Mouse (Mus musculus) heart, embryonic 13.5 days (tissue): ENCODE measurements around the gene Hoxa10. TPM values are rescaled to one million over a fixed set of nuclear protein-coding genes. Genes with fewer than 3 reads are reported as not detected.

Source experiments
- ATAC-seq: fragments of 200-750 bp; cut with Nextera tagmentation; 2 replicates; pipeline ENCODE4 v1.8.0; 2017; ENCODE audit warnings: moderate TSS enrichment; ENCODE audit not compliant: insufficient number of reproducible peaks, low FRiP score, low TSS enrichment; ENCODE audit errors: extremely low read depth
- H3K27ac ChIP-seq: fragments of 300-500 bp; sonication (generic); replicated peaks from 2 replicates; pipeline ENCODE4 v1.5.1; 2015; ENCODE audit warnings: moderate library complexity, mild to moderate bottlenecking, inconsistent platforms
- H3K27me3 ChIP-seq: fragments of 300-500 bp; sonication (generic); replicated peaks from 2 replicates; pipeline ENCODE4 v1.6.1; 2015; ENCODE audit warnings: mild to moderate bottlenecking, inconsistent platforms
- H3K36me3 ChIP-seq: fragments of 300-500 bp; sonication (generic); 2 replicates; pipeline ENCODE4 v1.6.1; 2015; ENCODE audit warnings: mild to moderate bottlenecking, inconsistent platforms
- H3K4me1 ChIP-seq: fragments of 300-500 bp; sonication (generic); 2 replicates; pipeline ENCODE4 v1.6.1; 2015; ENCODE audit warnings: inconsistent platforms
- H3K4me2 ChIP-seq: fragments of 300-500 bp; sonication (generic); 2 replicates; pipeline ENCODE4 v1.6.1; 2015; ENCODE audit warnings: inconsistent platforms, mild to moderate bottlenecking, moderate library complexity
- H3K4me3 ChIP-seq: fragments of 300-500 bp; sonication (generic); 2 replicates; pipeline ENCODE4 v1.5.1; 2015; ENCODE audit warnings: moderate library complexity, mild to moderate bottlenecking, inconsistent platforms
- H3K9ac ChIP-seq: fragments of 300-500 bp; sonication (generic); 2 replicates; pipeline ENCODE4 v1.6.1; 2015; ENCODE audit warnings: inconsistent platforms, mild to moderate bottlenecking, moderate library complexity
- H3K9me3 ChIP-seq: fragments of 300-500 bp; sonication (generic); 2 replicates; pipeline ENCODE4 v1.6.1; 2016; ENCODE audit warnings: inconsistent platforms
- WGBS: fragments of 180-500 bp; shearing (Covaris S2); methylation state at CpG from one replicate; pipeline ENCODE4 v1.1.7; 2015; ENCODE audit warnings: mixed read lengths; 5-methylcytosine and 5-hydroxymethylcytosine counted together
- polyA plus RNA-seq: library from polyadenylated mRNA; unstranded; fragments of >200 nt; fragmentation: Nextera tagmentation; extraction: Ambion mirVana; gene quantifications from 2 replicates; pipeline ENCODE4 v1.2.1, GENCODE M21; 2015

The Hoxa10 gene
- polyA plus RNA-seq, 1 experiment from 2014 or later: not detected

DNA sequence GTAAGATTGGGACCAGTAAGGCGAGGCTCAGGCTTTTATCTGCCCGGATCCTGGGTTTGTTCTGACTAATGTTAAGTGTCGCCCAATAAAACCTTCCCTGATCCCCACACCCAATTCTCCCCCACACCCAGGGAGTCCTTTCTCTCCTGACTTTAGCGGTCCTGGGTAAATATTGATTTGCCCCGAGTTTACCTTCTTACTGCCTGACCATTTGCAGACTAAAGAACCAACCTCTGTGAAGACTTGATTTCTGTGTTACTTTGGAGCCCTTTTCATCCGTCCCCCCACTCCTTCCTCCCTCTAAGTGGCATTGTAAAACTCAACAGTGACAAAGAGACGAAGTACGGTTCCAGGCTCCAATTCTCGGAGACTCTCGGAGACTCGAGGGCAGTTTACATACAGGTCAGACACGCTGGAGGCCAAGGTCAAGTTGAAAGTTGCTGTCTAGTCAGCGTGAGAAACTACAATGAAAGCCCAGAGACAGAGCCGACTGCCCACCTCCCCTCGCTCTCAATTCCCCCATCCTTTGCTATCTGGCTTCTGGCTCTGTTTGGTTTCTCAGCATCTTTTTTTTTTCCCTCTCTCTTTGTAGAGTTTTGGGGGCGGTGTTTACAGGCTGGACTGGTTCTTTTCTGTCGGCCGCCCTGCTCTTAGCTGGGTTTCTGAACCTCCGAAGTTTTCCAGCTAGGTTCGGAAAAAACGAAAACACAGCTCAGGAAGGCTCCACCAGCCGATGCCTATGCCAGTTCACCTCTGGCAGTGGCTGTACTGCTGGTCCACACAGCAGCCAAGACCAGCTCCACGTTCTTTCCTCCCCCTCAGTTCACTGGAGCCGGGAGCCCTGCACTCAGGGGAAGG lies 22.0 kb upstream of the Hoxa10 start:
- Histone ChIP-seq H3K36me3 (no peaks in the 10 kb centered on the region), H3K27ac (no peak overlapping the region), H3K9me3 (no peaks in the 10 kb centered on the region), H3K4me2 (no peak overlapping the region), H3K4me1 (peaks cover 15% of the 10 kb centered on the region), H3K9ac (no peak overlapping the region), H3K4me3 (no peak overlapping the region), H3K27me3 (peaks cover 95% of the 10 kb centered on the region)
- WGBS: 1% methylated on average over 24 of the region's 24 CpGs
- no peak for ATAC-seq

DNA sequence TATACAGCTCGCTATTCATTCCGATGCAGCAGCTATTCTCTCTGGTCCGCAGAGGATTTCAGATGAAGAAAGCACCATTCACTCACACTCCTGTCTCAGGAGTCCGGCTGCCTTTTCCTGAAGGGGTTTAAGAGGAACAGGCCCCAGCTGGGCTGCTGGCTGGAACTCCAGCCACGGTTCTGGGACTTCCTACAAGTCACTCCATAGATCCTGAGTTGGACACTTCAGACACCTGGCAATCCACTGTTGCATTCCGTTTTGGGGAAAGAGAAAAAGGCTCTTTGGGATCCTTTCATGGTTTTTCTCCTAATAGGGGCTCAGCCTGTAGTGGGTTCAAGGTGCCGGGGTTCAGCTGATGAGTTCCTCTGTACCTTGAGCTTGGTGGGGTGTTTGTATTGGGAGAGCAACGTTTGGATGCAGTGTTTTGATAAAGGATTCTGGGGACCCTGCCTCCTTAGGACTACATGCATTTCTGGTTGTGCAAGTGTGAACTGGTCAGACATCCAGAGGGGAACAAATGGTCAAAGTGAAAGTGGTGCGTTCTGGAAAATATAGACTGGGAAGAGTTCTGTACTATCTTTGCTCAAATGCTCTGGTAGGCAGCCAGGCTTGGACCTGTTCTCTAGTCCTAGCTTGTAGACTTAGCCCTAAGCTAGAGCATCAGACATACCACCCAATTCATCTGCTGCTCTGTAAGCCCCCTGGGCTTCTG lies 21.3 kb upstream of the Hoxa10 start:
- no peak for ATAC-seq
- no peak overlapping the region for H3K27ac ChIP-seq
- H3K4me2 ChIP-seq: no peak overlapping the region
- no peak overlapping the region for H3K9ac ChIP-seq
- WGBS: 4% methylated on average over 9 of the region's 9 CpGs
- no peak overlapping the region for H3K4me3 ChIP-seq
- no peaks in the 10 kb centered on the region for H3K36me3 ChIP-seq
- H3K9me3 ChIP-seq: no peaks in the 10 kb centered on the region
- peaks cover 95% of the 10 kb centered on the region for H3K27me3 ChIP-seq
- peaks cover 15% of the 10 kb centered on the region for H3K4me1 ChIP-seq

DNA sequence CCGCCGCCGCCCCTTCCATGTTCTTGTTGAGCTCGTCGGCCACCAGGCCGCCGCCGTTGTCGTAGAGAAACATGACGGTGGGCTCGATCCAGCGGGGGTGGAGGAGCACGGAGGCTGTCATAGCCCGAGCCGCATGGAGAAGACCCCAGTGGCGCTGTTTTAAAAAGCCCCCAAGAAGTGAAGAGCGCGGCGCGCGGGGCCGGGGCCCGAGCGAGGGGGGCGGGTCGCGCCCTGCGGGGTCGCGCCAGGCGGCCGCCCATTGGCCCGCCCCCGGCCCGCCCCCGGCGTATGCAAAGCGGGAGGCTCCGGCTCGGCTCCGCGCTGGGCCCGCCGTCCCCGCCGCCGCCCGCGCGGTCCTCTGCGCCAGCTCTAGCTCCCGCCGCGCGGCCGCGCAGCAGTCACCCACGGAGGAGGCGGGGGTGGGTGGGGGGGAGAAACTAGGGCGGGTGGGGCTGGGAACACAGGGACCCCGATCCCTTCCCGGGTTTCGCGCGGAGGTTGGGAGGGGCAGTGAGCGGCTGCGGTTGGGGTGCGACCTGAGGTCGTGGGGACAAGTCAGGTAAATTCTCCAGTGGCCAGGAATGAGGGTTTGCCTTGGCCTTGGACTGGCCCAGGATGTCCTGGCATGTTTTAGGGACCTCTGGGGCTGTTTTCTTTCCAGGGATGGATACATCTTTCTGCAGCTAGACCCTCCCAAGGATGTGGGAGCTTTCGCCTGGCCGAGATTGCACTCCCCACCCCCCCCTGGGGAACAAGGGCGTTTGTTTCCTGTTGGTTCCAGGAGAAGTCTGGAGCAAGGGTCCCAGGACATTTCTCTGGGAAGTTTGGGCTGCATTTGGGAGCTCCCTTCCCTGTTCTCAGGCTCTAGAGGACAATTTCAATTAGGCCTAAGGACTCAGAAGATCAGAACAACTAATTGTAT lies 20.3 kb upstream of the Hoxa10 start, which contains the start of gene Hoxa13:
Gene Hoxa13 (minus strand): TSS at position 227 of the 922 bp plus-strand sequence.
- ATAC-seq: no peak
- WGBS: 1% methylated on average over 39 of the region's 72 CpGs
- peak within 1 kb of the TSS; percentile 75 for H3K4me2 ChIP-seq
- H3K4me3 ChIP-seq: peak within 1 kb of the TSS; percentile 56
- peaks cover 94% of the 10 kb centered on the region for H3K27me3 ChIP-seq
- H3K9ac ChIP-seq: 0 out of 2 replicates have a peak within 1 kb of the TSS, but pooled peaks have one; percentile 19
- no peaks in the 10 kb centered on the region for H3K9me3 ChIP-seq
- no peak within 1 kb of the TSS for H3K27ac ChIP-seq
- no peaks in the 10 kb centered on the region for H3K36me3 ChIP-seq
- H3K4me1 ChIP-seq: peaks cover 15% of the 10 kb centered on the region

DNA sequence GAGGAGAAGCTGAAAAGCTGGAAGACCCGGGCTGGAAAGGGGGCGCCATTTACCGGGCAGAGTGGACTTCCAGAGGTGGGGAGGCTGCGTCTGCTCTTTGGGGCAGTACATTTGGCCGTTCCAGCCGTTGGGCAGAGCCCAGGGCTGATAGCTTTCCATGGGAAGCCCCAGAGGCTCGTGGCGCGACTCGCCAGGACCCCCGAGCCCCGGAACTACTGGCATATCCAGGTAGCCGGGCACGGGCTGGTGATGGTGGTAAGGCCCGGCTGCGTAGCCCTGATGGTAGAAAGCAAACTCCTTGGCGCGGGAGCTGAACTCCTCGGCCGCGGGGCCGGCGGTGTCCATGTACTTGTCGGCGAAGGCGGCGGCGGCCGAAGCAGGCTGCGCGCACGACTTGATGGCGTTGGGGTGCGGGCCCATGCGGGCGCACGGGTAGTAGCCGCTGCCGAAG lies 19.2 kb upstream of the Hoxa10 start:
- ATAC-seq: no peak
- H3K36me3 ChIP-seq: no peaks in the 10 kb centered on the region
- H3K4me1 ChIP-seq: peaks cover 15% of the 10 kb centered on the region
- 1% methylated on average over 39 of the region's 39 CpGs for WGBS
- peak overlapping the region; percentile 75 for H3K4me2 ChIP-seq
- H3K27me3 ChIP-seq: peaks cover 93% of the 10 kb centered on the region
- no peak overlapping the region for H3K9ac ChIP-seq
- no peaks in the 10 kb centered on the region for H3K9me3 ChIP-seq
- peak overlapping the region; percentile 56 for H3K4me3 ChIP-seq
- H3K27ac ChIP-seq: no peak overlapping the region

DNA sequence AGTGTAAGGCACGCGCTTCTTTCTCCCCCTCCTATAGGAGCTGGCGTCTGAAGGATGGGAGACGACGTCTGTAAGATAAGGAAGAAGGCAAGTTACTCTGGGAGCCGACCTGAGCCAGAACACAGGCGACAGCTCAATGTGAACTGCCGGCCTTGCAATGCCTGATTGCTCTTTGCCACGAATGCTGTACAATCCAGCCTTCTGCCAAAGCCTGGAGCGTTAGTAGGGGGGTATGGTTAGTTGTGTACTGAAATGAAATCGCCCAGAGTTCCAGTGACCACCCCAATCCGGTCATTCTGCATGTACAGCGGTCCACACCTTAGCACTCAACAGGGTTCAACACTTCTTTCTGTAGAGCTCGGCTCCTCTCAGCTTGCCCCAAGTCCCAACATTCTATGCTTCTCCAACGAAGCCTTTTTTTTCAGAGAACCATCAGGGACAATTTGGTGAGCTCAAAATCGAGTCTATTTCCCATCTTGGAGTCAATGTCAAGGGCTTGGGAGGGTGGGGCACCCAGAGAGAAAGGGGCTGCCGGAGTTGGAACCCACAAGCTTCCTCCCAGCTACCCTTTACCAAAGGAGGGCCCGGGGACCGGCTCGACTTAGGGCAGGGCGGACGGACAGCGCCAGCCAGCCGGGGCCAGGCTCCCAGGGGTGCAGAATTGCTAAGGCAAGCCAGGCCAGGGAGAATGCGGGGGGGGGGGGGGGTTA lies 18.6 kb upstream of the Hoxa10 start:
- H3K4me2 ChIP-seq: peak overlapping the region; percentile 75; the same call in 1 of the 2 replicates

DNA sequence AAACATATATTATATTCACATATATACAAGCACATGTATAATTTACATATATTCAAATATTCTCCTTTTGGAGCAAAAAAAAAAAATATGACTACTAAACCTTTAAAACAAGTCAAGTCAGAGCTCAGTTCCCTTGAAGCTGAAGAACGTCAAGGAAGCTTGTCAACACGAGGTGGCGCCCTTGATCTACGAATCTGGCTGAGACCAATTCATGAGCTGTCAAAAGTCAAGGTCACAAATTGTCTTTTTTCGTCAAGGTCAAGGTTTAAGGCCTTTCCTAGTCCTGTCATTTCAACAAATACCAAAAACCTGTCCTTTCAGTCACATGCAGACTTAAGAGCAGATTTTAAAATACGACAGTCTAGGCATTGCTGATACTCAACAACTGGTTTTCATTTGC lies 16.3 kb upstream of the Hoxa10 start:
- Histone ChIP-seq H3K4me1 (peaks cover 20% of the 10 kb centered on the region), H3K4me3 (no peak overlapping the region), H3K27me3 (peaks cover 93% of the 10 kb centered on the region), H3K9me3 (no peaks in the 10 kb centered on the region), H3K9ac (no peak overlapping the region), H3K27ac (no peak overlapping the region), H3K36me3 (no peaks in the 10 kb centered on the region), H3K4me2 (no peak overlapping the region)
- ATAC-seq: no peak
- under 1% methylated on average over 6 of the region's 6 CpGs for WGBS

More for the DNA sequence above, 18.6 kb upstream of the Hoxa10 start:
- no peaks in the 10 kb centered on the region for H3K36me3 ChIP-seq
- H3K27ac ChIP-seq: no peak overlapping the region
- ATAC-seq: no peak
- H3K27me3 ChIP-seq: peaks cover 93% of the 10 kb centered on the region
- 2% methylated on average over 25 of the region's 25 CpGs for WGBS
- H3K9ac ChIP-seq: no peak overlapping the region
- no peaks in the 10 kb centered on the region for H3K9me3 ChIP-seq
- H3K4me1 ChIP-seq: peaks cover 15% of the 10 kb centered on the region
- H3K4me3 ChIP-seq: 0 out of 2 replicates have a peak overlapping the region, but pooled peaks have one; percentile 56

DNA sequence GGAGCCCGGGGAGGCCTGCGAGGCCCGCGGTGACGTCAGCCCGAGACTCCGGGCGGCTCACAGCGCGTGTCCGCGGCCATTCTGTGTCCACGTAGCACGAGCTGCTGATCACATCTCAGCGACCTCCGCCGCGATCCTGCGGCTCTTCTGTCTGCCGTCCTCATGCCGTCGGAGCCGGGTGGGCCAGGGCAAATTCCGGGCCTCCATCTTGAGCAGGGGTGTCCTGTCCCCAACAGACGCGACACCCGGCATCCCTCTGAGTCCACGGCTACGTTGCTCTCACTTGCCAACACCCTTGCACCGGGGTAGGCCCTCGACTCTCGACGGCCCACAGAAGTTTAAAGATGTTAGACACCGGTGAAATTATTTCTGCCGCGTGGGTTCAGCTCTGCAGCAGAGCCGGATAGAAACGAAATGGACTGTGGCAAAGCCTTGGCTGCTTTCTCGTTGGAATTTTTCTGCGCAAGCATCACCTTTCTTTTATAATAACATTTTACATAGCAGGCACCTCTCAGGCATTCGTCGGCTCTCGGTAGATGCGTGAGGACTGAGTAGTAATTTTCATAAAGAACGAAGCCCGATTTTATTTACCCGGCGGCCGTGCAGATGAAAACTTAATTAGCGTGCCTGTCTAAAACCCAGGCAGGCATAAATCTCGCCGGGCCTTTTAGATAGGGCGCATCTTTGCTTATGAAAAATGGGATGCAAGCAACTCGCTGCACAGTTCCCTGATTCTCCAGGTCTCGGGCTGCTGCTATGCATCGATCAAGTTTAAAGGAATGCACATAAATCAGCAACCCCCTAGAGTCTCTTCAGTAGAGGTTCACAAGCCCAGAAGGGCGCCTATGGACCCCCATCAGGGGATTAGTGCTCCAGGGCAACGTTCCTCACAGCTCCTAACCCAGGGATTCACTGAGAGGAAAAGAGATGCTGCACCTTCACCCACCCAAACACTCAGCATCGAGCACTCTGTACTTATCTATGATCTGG lies 13.2 kb upstream of the Hoxa10 start:
- H3K4me1 ChIP-seq: peaks cover 6% of the 10 kb centered on the region
- WGBS: 1% methylated on average over 59 of the region's 59 CpGs
- peak overlapping the region; percentile 28 for H3K4me3 ChIP-seq
- no peak overlapping the region for H3K9ac ChIP-seq
- no peaks in the 10 kb centered on the region for H3K9me3 ChIP-seq
- 0 out of 2 replicates have a peak overlapping the region, but pooled peaks have one; percentile 13 for H3K4me2 ChIP-seq
- H3K27ac ChIP-seq: no peak overlapping the region
- H3K27me3 ChIP-seq: peaks cover 95% of the 10 kb centered on the region
- ATAC-seq: no peak
- H3K36me3 ChIP-seq: no peaks in the 10 kb centered on the region

DNA sequence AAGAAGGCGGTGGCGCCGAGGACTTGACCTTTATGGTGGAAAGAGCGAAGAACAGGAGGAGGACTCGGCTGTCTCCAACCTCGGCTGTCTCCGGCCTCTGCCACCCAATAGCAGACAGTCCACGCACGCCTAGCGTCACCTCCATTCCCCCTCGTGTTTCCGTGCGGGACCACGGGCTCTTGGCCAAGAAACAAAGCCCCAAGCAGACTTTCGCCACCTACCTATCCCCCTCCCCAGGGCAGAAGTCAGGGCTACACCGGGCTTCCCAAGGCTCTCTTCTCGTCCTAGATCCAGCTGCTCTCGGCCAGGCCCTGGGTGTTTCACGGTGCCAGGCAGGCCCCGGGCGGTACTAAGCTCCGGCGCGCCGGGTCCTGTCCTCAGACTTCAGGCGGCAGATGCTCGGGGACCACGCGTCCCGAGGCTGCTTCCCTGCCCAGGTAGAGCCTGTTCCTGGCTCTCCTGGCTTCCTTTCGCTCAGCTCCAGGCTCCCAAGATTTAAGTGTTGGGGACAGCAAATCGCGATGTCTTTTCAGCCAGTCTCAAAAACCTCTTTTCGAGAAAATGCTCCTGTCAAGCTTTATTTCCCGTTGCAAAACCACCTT lies 12.2 kb upstream of the Hoxa10 start:
- H3K4me2 ChIP-seq: no peak overlapping the region
- peaks cover 95% of the 10 kb centered on the region for H3K27me3 ChIP-seq
- H3K9me3 ChIP-seq: no peaks in the 10 kb centered on the region
- no peak overlapping the region for H3K9ac ChIP-seq
- ATAC-seq: no peak
- no peaks in the 10 kb centered on the region for H3K36me3 ChIP-seq
- WGBS: 2% methylated on average over 35 of the region's 35 CpGs
- no peak overlapping the region for H3K27ac ChIP-seq
- peaks cover 6% of the 10 kb centered on the region for H3K4me1 ChIP-seq
- no peak overlapping the region; the same call in 1 of the 2 replicates for H3K4me3 ChIP-seq

DNA sequence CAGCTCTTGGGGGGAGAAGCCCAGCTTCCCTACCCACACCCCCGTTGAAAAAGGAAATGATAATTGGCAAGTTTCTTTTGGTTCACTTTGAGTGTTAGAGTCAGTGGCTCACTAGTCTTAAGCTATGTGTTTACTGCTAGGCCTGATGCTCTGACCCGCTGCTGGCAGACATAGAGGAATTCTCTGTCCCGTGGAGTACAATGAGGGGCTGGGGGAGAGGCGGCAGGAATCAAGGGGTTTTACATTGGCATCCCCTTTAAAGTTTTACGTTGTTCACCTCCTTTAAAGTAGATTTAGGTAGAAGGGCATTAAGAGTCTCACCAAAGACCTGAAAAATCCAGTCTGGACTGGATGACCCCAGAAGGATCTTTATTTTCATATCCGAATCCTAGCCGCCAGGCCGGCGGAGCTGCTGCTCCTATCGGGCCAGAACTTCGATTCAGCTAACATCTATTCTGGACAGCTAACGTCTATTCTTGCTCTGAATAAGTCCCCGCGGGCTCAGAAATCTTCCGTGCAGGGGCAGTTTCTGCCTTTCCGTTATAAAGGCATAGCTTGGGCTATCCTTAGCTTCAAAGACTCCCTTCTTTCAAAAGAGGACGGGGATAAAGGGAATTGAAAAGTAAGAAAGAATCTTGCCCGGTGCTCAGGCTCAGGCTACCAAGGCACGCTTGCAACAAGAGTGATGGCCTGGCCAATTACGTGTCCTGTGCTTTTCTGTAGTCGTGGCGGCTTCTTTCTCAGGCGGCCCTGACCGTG lies 11.5 kb upstream of the Hoxa10 start:
- Histone ChIP-seq H3K4me2 (no peak overlapping the region), H3K4me1 (peaks cover 6% of the 10 kb centered on the region), H3K36me3 (no peaks in the 10 kb centered on the region), H3K9ac (no peak overlapping the region), H3K4me3 (no peak overlapping the region), H3K9me3 (no peaks in the 10 kb centered on the region), H3K27ac (no peak overlapping the region), H3K27me3 (peaks cover 97% of the 10 kb centered on the region)
- ATAC-seq: no peak
- WGBS: 3% methylated on average over 24 of the region's 24 CpGs
